Mouse (Mus musculus): ENCODE data around the gene Tsc1. TPM values are rescaled to one million over a fixed set of nuclear protein-coding genes. Genes with fewer than 3 reads are reported as not detected.

Tsc1 gene
- total RNA-seq, 4 experiments from 2014 or later: 43.1 to 59.9 (median 45.4) TPM

GRCm38 (mm10) chr2:28613599-28613998, 27.4 kb upstream of the Tsc1 start:
- DNase-seq (ENCODE audit: low spot score in 2 of 2): no peak

GRCm38 (mm10) chr2:28616358-28616757, 24.7 kb upstream of the Tsc1 start:
- DNase-seq (ENCODE audit: low spot score in 2 of 2): no peak

- DNase-seq (ENCODE audit: low spot score in 2 of 2): no peak
Observed at GRCm38 (mm10) chr2:28616874-28617273, 24.2 kb upstream of the Tsc1 start.

- no peak for DNase-seq (ENCODE audit: low spot score in 2 of 2)
Observed at GRCm38 (mm10) chr2:28617498-28618486, 23.2 kb upstream of the Tsc1 start.

GRCm38 (mm10) chr2:28618777-28619336, 22.2 kb upstream of the Tsc1 start:
- DNase-seq (ENCODE audit: low spot score in 2 of 2): no peak

- no peak for DNase-seq (ENCODE audit: low spot score in 2 of 2)
Observed at GRCm38 (mm10) chr2:28619369-28619768, 21.7 kb upstream of the Tsc1 start.

GRCm38 (mm10) chr2:28620522-28620921, 20.5 kb upstream of the Tsc1 start:
- no peak for DNase-seq (ENCODE audit: low spot score in 2 of 2)

GRCm38 (mm10) chr2:28621111-28621510, 19.9 kb upstream of the Tsc1 start:
- DNase-seq (ENCODE audit: low spot score in 2 of 2): no peak

- no peak for DNase-seq (ENCODE audit: low spot score in 2 of 2)
Observed at GRCm38 (mm10) chr2:28621664-28622171, 19.3 kb upstream of the Tsc1 start, which contains the start of gene Gfi1b. Gene Gfi1b, minus strand, starts transcription at chr2:28621982.

GRCm38 (mm10) chr2:28622521-28623124, 18.4 kb upstream of the Tsc1 start:
- DNase-seq (ENCODE audit: low spot score in 2 of 2): no peak

- DNase-seq (ENCODE audit: low spot score in 2 of 2): no peak
Observed at GRCm38 (mm10) chr2:28624870-28625269, 16.2 kb upstream of the Tsc1 start.

GRCm38 (mm10) chr2:28626038-28626437, 15.0 kb upstream of the Tsc1 start:
- no peak for DNase-seq (ENCODE audit: low spot score in 2 of 2)

- no peak for DNase-seq (ENCODE audit: low spot score in 2 of 2)
Observed at GRCm38 (mm10) chr2:28628053-28628452, 13.0 kb upstream of the Tsc1 start.

- DNase-seq (ENCODE audit: low spot score in 2 of 2): no peak
Observed at GRCm38 (mm10) chr2:28629911-28630381, 11.1 kb upstream of the Tsc1 start.

- no peak for DNase-seq (ENCODE audit: low spot score in 2 of 2)
Observed at GRCm38 (mm10) chr2:28632626-28633025, 8.4 kb upstream of the Tsc1 start.

GRCm38 (mm10) chr2:28633136-28633535, 7.9 kb upstream of the Tsc1 start:
- DNase-seq (ENCODE audit: low spot score in 2 of 2): no peak

- no peak for DNase-seq (ENCODE audit: low spot score in 2 of 2)
Observed at GRCm38 (mm10) chr2:28635199-28635598, 5.8 kb upstream of the Tsc1 start.

- no peak for DNase-seq (ENCODE audit: low spot score in 2 of 2)
Observed at GRCm38 (mm10) chr2:28637106-28637845, 3.8 kb upstream of the Tsc1 start.

GRCm38 (mm10) chr2:28638352-28638751, 2.7 kb upstream of the Tsc1 start:
- DNase-seq (ENCODE audit: low spot score in 2 of 2): no peak

- no peak for DNase-seq (ENCODE audit: low spot score in 2 of 2)
Observed at GRCm38 (mm10) chr2:28638886-28639285, 2.1 kb upstream of the Tsc1 start.

GRCm38 (mm10) chr2:28639794-28640193, 1.2 kb upstream of the Tsc1 start:
- DNase-seq (ENCODE audit: low spot score in 2 of 2): peak in 1 of 2 experiments; percentile 11

All from gastrocnemius, adult 8-10 months (tissue).